Mouse (Mus musculus): ENCODE results near the gene Gm10037. TPM values are rescaled to one million over a fixed set of nuclear protein-coding genes. Genes with fewer than 3 reads are reported as not detected.
"Not testable (repeated sequence)": the region's sequence is repeated elsewhere in the genome, so short reads cannot be mapped to it uniquely, and the experiment has no call there.

Gm10037 gene
- 11.2 TPM in 1 of 2 replicates, not detected in the other for polyA plus RNA-seq (2012; ENCODE audit: insufficient read depth, insufficient read length, missing spikeins)

DNA sequence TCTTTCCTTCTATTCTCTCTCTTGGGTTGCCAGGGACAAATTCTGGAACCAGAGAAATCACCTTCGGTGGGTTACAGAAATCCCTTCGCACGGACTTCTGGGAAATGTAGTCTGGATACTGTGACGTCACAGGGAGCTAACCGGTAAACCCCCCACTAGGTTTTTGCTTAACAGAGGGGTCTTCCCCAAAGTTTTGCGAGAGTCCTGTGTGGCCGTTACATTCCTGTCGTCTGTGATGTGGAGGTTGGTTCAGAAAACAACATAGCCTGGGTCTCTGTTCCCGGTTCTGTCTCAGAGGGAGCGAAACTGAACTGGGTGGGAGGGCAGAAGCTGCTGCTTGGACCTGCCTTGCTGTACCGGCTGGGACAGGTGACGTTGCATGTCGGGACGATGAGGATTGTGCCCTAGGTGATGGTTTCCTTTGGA lies at the start of gene Gm10037:
Gm10037 (plus strand) TSS at position 196 of the 426 bp plus-strand sequence.
- Histone ChIP-seq H3K4me1 (ENCODE audit: control insufficient read depth, insufficient read depth, insufficient read length, low read length) (no peaks in the 10 kb centered on the region), H3K4me3 (ENCODE audit: insufficient read depth, low read depth, low read length) (peak within 1 kb of the TSS; percentile 94), H3K27ac (replicated peaks; ENCODE audit: low read depth, low read length) (peak within 1 kb of the TSS; percentile 80)

DNA sequence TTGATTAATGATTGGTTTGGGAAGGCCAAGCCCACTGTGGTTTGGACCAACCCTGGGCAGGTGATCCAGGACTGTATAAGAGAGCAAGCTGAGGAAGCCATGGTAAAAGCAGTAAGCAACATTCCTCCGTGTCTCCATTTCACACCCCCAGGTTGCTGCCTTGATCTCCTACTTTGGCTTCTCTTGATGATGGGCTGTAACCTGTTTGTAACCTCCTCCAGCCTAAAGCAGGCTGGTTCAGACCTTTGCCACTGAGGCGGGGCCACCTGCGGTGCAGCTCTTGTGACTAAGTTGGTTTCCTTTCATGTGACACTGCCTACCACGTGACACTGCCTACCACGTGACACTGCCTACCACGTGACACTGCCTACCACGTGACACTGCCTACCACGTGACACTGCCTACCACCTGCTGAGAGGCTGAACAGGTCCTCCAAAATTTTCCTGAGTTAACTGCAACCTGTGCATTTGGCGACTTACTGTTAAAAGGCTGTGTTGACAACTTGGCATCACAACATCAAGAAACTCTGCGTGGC lies 38.9 kb upstream of the Gm10037 start:
- no peak overlapping the region for H3K4me3 ChIP-seq (ENCODE audit: insufficient read depth, low read depth, low read length)

DNA sequence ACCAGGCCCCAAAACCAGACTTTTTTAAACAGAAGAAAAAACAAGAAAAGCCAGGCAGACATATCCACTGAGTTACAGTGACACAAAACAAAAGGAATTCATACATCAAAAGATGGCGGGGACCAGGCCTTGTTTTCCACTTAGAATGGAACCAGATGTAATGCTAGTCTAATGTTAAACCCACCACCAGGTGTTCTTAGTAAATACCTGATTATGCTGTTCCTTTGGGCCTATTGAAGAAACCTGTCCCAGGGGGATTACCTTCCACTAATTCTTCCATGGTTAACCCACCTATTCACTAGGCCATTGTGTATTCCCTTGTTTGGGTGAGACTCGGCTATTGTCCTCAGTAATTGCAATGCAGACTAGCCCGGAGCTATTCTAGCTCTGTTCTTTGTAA lies 32.3 kb upstream of the Gm10037 start:
- Histone ChIP-seq H3K27ac (replicated peaks; ENCODE audit: low read depth, low read length) (no peak overlapping the region), H3K4me3 (ENCODE audit: insufficient read depth, low read depth, low read length) (no peak overlapping the region), H3K4me1 (ENCODE audit: control insufficient read depth, insufficient read depth, insufficient read length, low read length) (no peaks in the 10 kb centered on the region)

More for the DNA sequence above, 38.9 kb upstream of the Gm10037 start:
- no peak overlapping the region for H3K27ac ChIP-seq (replicated peaks; ENCODE audit: low read depth, low read length)
- no peaks in the 10 kb centered on the region for H3K4me1 ChIP-seq (ENCODE audit: control insufficient read depth, insufficient read depth, insufficient read length, low read length)

DNA sequence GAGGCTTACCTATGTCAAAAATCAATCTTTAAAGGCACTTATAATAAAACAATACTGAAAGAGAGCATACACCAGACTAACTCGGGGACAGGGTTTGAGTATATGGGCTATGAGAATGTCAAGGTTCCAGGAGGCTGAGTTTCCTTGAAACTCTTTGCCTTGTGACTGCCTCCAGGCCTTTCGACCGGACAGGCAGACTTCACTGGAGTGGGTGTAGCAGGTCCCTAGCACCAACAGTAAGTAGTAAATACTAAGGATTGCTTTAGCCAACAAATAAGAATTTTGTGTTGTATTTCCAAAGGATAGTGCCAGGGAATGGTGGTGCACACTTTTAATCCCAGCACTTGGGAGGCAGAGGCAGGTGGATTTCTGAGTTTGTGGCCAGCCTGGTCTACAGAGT lies 31.8 kb upstream of the Gm10037 start:
- not testable (repeated sequence) for H3K27ac ChIP-seq (replicated peaks; ENCODE audit: low read depth, low read length); H3K4me3 ChIP-seq (ENCODE audit: insufficient read depth, low read depth, low read length); H3K4me1 ChIP-seq (ENCODE audit: control insufficient read depth, insufficient read depth, insufficient read length, low read length)

- Histone ChIP-seq H3K4me1 (ENCODE audit: control insufficient read depth, insufficient read depth, insufficient read length, low read length) (no peaks in the 10 kb centered on the region), H3K4me3 (ENCODE audit: insufficient read depth, low read depth, low read length) (no peak overlapping the region), H3K27ac (replicated peaks; ENCODE audit: low read depth, low read length) (no peak overlapping the region)
These were observed 19.2 kb upstream of the Gm10037 start for GRCm38 (mm10) chr13:67811651-67812210.

GRCm38 (mm10) chr13:67812961-67813709 lies 17.8 kb upstream of the Gm10037 start:
- H3K27ac ChIP-seq (replicated peaks; ENCODE audit: low read depth, low read length) = no peak overlapping the region

DNA sequence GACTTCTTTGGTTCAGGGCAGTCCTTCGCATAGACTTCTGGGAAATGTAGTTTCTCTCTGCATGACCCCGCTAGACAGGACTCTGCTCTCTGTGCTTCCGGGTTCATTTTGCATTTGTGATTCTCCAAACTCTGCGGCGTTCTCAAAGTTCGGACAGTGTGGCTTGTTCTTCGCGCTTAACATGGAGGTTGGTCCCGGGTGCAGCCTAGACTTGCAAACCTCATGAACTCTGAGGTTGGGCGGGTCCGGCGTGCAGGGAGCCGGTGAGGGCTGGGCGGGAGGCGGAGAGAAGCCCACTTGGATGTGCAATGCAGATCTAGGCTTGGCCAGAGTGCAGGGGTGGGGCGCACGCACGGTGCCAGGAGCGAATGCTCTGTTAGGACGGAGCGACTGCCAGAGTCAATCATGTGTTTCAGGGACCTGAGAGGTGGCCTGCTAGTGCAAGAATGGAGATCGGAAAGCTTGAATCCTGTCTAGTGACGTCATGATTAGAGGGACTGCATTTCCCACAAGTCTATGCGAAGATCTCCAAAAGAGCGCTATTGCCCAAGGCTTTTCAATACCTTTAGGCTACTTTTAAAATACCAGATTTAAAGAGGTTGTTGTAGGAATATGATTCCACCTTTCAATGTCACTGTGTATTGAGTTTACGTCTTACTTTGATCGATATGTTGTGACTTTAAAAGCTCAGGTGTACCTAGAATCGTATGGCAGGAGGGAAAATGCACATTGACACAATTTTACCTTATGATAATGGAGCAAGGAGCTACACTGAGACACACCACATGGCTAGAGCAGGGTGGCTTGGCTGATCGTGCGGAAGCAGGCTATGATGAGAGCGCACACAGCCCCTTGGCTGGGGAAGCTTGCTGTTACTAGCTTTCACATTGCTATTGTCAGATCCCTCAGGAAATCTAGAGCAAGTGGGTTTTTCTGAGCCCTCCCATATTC lies 16.9 kb upstream of the Gm10037 start, which contains the start of gene Zfp273:
Zfp273 (plus strand) TSS at position 31 of the 951 bp plus-strand sequence.
- peak within 1 kb of the TSS; percentile 29 for H3K27ac ChIP-seq (replicated peaks; ENCODE audit: low read depth, low read length)
- H3K4me1 ChIP-seq (ENCODE audit: control insufficient read depth, insufficient read depth, insufficient read length, low read length) = no peaks in the 10 kb centered on the region
- peak within 1 kb of the TSS; percentile 92 for H3K4me3 ChIP-seq (ENCODE audit: insufficient read depth, low read depth, low read length)

More at GRCm38 (mm10) chr13:67812961-67813709, 17.8 kb upstream of the Gm10037 start:
- no peak overlapping the region for H3K4me3 ChIP-seq (ENCODE audit: insufficient read depth, low read depth, low read length)
- H3K4me1 ChIP-seq (ENCODE audit: control insufficient read depth, insufficient read depth, insufficient read length, low read length) = no peaks in the 10 kb centered on the region

DNA sequence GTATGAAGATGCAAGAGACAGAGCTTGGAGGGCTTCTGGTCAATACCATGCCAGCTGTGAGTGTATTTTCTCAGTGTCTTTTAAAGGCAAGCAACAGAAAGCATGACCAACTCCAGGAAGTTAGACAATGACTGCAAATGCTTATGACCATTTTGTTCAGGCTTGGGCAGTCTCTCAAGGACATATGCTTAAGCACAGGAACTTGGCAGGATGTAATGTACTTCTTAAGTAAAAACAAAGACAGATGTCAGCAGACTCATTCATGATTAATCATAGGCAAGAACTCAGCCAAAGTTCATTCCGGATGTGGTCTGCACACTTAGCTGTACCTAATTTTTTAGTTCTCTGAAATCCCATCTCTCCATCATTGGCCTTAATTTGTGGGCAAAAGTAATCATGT lies 12.3 kb upstream of the Gm10037 start:
- no peak overlapping the region for H3K27ac ChIP-seq (replicated peaks; ENCODE audit: low read depth, low read length)
- H3K4me1 ChIP-seq (ENCODE audit: control insufficient read depth, insufficient read depth, insufficient read length, low read length) = no peaks in the 10 kb centered on the region
- H3K4me3 ChIP-seq (ENCODE audit: insufficient read depth, low read depth, low read length) = no peak overlapping the region

- H3K27ac ChIP-seq (replicated peaks; ENCODE audit: low read depth, low read length); H3K4me3 ChIP-seq (ENCODE audit: insufficient read depth, low read depth, low read length); H3K4me1 ChIP-seq (ENCODE audit: control insufficient read depth, insufficient read depth, insufficient read length, low read length): not testable (repeated sequence)
These were observed 2.2 kb downstream of the Gm10037 start for GRCm38 (mm10) chr13:67833137-67833536.

DNA sequence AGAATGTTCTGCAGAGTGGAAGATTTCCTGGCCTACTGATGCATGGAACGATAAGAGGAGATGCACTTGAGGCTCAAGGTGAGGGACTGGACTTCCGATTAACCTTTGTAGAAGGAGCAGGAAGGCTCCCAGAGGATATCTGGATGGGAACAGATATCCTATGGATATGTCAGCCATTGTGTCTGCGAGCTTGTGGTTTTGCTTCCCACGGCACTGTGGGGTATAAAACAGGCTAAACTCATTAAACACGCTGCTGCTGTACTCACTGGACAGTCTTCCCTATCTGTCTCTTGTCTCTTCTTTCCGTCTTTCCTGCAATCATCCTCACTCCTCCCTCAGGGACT lies 12.8 kb downstream of the Gm10037 start:
- H3K27ac ChIP-seq (replicated peaks; ENCODE audit: low read depth, low read length) = no peak overlapping the region
- 0 out of 2 replicates have a peak overlapping the region, but pooled peaks have one; percentile 15 for H3K4me3 ChIP-seq (ENCODE audit: insufficient read depth, low read depth, low read length)
- H3K4me1 ChIP-seq (ENCODE audit: control insufficient read depth, insufficient read depth, insufficient read length, low read length) = no peaks in the 10 kb centered on the region

- Histone ChIP-seq H3K4me3 (ENCODE audit: insufficient read depth, low read depth, low read length) (peak overlapping the region; percentile 58), H3K4me1 (ENCODE audit: control insufficient read depth, insufficient read depth, insufficient read length, low read length) (no peaks in the 10 kb centered on the region), H3K27ac (replicated peaks; ENCODE audit: low read depth, low read length) (no peak overlapping the region)
These were observed 13.4 kb downstream of the Gm10037 start for GRCm38 (mm10) chr13:67844119-67844852.

- no peak overlapping the region for H3K27ac ChIP-seq (replicated peaks; ENCODE audit: low read depth, low read length)
- H3K4me3 ChIP-seq (ENCODE audit: insufficient read depth, low read depth, low read length) = peak overlapping the region; percentile 58
These were observed 13.9 kb downstream of the Gm10037 start for GRCm38 (mm10) chr13:67844853-67845194.

GRCm38 (mm10) chr13:67850361-67850760 lies 19.5 kb downstream of the Gm10037 start:
- Histone ChIP-seq H3K27ac (replicated peaks; ENCODE audit: low read depth, low read length) (no peak overlapping the region), H3K4me1 (ENCODE audit: control insufficient read depth, insufficient read depth, insufficient read length, low read length) (no peaks in the 10 kb centered on the region), H3K4me3 (ENCODE audit: insufficient read depth, low read depth, low read length) (no peak overlapping the region)

More at GRCm38 (mm10) chr13:67844853-67845194, 13.9 kb downstream of the Gm10037 start:
- no peaks in the 10 kb centered on the region for H3K4me1 ChIP-seq (ENCODE audit: control insufficient read depth, insufficient read depth, insufficient read length, low read length)

GRCm38 (mm10) chr13:67853130-67853529 lies 22.2 kb downstream of the Gm10037 start:
- no peak overlapping the region for H3K4me3 ChIP-seq (ENCODE audit: insufficient read depth, low read depth, low read length)
- H3K4me1 ChIP-seq (ENCODE audit: control insufficient read depth, insufficient read depth, insufficient read length, low read length) = no peaks in the 10 kb centered on the region
- H3K27ac ChIP-seq (replicated peaks; ENCODE audit: low read depth, low read length) = no peak overlapping the region
